Mouse (Mus musculus): Measurements from ENCODE around the gene Enox1. TPM values are rescaled to one million over a fixed set of nuclear protein-coding genes. Genes with fewer than 3 reads are reported as not detected.
A peak's percentile ranks its signal among the peaks of the same experiment; 100 is the strongest.

Enox1 gene
- polyA plus RNA-seq, 1 experiment, result 3.1 TPM

DNA sequence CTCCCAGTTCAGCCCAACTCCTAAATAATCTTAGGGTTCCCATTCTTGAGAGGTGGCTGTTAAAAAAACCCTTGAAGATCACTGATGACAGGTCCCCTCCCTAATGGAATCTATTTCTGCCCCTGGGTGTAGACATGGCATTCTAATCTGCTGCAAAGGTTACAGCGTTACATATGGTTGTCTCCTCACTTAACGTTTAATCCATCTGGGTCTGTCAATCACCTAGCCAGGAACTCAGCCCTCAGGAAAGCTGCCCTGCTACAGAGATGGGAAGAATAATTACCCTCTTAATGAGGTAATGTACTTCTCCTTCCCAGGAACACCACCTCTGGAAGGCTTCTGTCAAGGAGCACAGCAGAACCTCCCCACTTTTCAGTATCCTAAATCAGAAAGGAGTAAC, 82.2 kb downstream of the Enox1 start:
- Histone ChIP-seq H3K36me3 (ENCODE audit: control insufficient read depth, insufficient read depth) (no peaks in the 10 kb centered on the region), H3K4me3 (no peak overlapping the region), H3K79me2 (ENCODE audit: control insufficient read depth, insufficient read depth) (no peaks in the 10 kb centered on the region), H3K27me3 (ENCODE audit: control insufficient read depth, insufficient read depth, insufficient read length) (no peaks in the 10 kb centered on the region), H3K4me2 (ENCODE audit: low read depth) (no peak overlapping the region), H3ac (ENCODE audit: control insufficient read depth, insufficient read length) (no peak overlapping the region)
- peak in 1 of 3 experiments; percentile 57 for TF ChIP-seq MYOD1 (IDR thresholded peaks at IDR 0.05; ENCODE audit: control insufficient read depth in 1 of 3, insufficient read length in 2 of 3, low read depth in 2 of 3)
- TF ChIP-seq E2F4 (IDR thresholded peaks at IDR 0.05; ENCODE audit: insufficient read depth), result no peak

DNA sequence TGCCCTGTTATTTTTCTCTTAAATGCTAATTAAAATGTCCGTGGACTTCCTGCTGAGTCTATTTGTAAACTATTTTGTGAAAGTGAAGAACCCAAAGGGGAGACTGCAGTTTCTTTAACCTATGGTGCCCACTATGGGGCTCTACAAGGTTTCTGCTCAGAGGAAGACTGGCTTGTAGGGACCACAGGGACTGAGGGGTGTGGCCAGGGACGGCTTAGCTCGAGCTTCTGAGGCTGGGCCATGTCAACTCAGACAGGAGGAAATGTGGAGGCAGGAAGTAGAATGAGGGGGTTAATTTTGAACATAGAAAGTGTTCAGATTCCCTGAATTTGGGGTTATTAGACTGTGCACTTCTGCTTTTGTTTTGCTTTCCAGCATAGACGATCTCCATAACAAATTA, 82.8 kb downstream of the Enox1 start:
- H3ac ChIP-seq (ENCODE audit: control insufficient read depth, insufficient read length), result no peak overlapping the region
- no peaks in the 10 kb centered on the region for H3K36me3 ChIP-seq (ENCODE audit: control insufficient read depth, insufficient read depth)
- TF ChIP-seq SRF (IDR thresholded peaks at IDR 0.05; ENCODE audit: control insufficient read depth, insufficient read length, low read depth) (no peak), MYOG (IDR thresholded peaks at IDR 0.05; ENCODE audit: control insufficient read depth in 1 of 3, insufficient read depth in 1 of 3, insufficient read length in 2 of 3, low read depth in 2 of 3) (no peak), MAX (IDR thresholded peaks at IDR 0.05; ENCODE audit: low read depth) (no peak), TCF12 (IDR thresholded peaks at IDR 0.05; ENCODE audit: insufficient read depth, poor library complexity, severe bottlenecking) (no peak), TCF3 (IDR thresholded peaks at IDR 0.05; ENCODE audit: insufficient read length, low read depth) (no peak)
- peak overlapping the region; percentile 13 for H3K4me2 ChIP-seq (ENCODE audit: low read depth)
- no peaks in the 10 kb centered on the region for H3K27me3 ChIP-seq (ENCODE audit: control insufficient read depth, insufficient read depth, insufficient read length)
- H3K4me3 ChIP-seq, result no peak overlapping the region
- H3K79me2 ChIP-seq (ENCODE audit: control insufficient read depth, insufficient read depth), result no peaks in the 10 kb centered on the region

DNA sequence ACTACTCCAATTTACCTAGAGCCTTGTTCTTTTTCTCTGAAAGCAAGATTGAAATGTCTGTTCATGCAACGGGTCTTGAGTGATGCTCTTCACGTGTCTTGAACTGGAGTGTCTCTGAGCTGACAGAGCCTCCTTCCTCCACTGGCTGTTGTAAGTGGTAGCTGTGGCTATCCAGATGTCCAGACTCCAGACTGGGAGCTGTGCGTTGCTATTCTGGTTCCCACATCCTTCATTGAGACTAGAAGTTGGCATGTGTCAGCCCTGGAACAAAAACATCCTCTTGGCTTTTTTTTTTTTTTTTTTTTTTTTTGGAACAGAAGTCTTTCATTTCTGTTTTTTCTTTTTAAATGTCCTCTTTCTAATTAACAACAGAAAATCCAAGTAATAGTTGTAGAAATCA, 90.4 kb downstream of the Enox1 start:
- no peak for TF ChIP-seq SRF (IDR thresholded peaks at IDR 0.05; ENCODE audit: control insufficient read depth, insufficient read length, low read depth)
- no peak for TF ChIP-seq CEBPB (IDR thresholded peaks at IDR 0.05; ENCODE audit: insufficient read depth, poor library complexity, severe bottlenecking)
- no peak for TF ChIP-seq TCF12 (IDR thresholded peaks at IDR 0.05; ENCODE audit: insufficient read depth, poor library complexity, severe bottlenecking)
- TF ChIP-seq USF1 (IDR thresholded peaks at IDR 0.05; ENCODE audit: low read depth), result no peak
- TF ChIP-seq MAX (IDR thresholded peaks at IDR 0.05; ENCODE audit: low read depth), result no peak
- TF ChIP-seq TCF3 (IDR thresholded peaks at IDR 0.05; ENCODE audit: insufficient read length, low read depth), result no peak
- TF ChIP-seq REST (IDR thresholded peaks at IDR 0.05; ENCODE audit: insufficient read depth, insufficient read length), result no peak
- TF ChIP-seq MYOD1 (IDR thresholded peaks at IDR 0.05; ENCODE audit: control insufficient read depth in 1 of 3, insufficient read length in 2 of 3, low read depth in 2 of 3), result no peak
- TF ChIP-seq POLR2AphosphoS2 (IDR thresholded peaks at IDR 0.05; ENCODE audit: insufficient read length, low read depth), result no peak
- TF ChIP-seq POLR2A (IDR thresholded peaks at IDR 0.05; ENCODE audit: insufficient read length, low read depth), result no peak
- TF ChIP-seq E2F4 (IDR thresholded peaks at IDR 0.05; ENCODE audit: insufficient read depth), result no peak
- no peak overlapping the region for H3K4me2 ChIP-seq (ENCODE audit: low read depth)
- no peaks in the 10 kb centered on the region for H3K36me3 ChIP-seq (ENCODE audit: control insufficient read depth, insufficient read depth)
- H3ac ChIP-seq (ENCODE audit: control insufficient read depth, insufficient read length), result no peak overlapping the region
- no peak overlapping the region for H3K4me3 ChIP-seq
- no peaks in the 10 kb centered on the region for H3K79me2 ChIP-seq (ENCODE audit: control insufficient read depth, insufficient read depth)
- H3K27me3 ChIP-seq (ENCODE audit: control insufficient read depth, insufficient read depth, insufficient read length), result no peaks in the 10 kb centered on the region

DNA sequence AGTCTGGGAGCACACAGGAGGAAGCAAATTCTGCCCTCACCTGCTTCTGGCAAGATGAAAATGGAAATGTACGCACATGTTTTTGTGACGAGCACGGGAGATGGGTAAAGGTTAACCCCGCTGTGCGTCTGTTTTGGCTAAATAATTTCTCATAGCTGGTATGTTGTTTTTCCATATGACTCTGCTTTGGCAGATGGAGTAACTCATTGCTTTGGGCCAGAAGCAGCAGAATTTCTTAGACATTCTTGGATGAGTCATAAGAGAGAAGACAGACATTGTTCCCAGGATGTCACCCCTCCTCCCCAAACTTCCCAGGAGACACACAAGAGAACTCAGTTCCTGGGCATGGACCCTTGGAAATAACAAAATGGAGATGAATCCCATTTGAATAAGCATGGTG, 91.9 kb downstream of the Enox1 start:
- TF ChIP-seq POLR2AphosphoS2 (IDR thresholded peaks at IDR 0.05; ENCODE audit: insufficient read length, low read depth) (no peak), TCF3 (IDR thresholded peaks at IDR 0.05; ENCODE audit: insufficient read length, low read depth) (no peak), E2F4 (IDR thresholded peaks at IDR 0.05; ENCODE audit: insufficient read depth) (no peak), REST (IDR thresholded peaks at IDR 0.05; ENCODE audit: insufficient read depth, insufficient read length) (no peak), MYOD1 (IDR thresholded peaks at IDR 0.05; ENCODE audit: control insufficient read depth in 1 of 3, insufficient read length in 2 of 3, low read depth in 2 of 3) (no peak), POLR2A (IDR thresholded peaks at IDR 0.05; ENCODE audit: insufficient read length, low read depth) (no peak), CEBPB (IDR thresholded peaks at IDR 0.05; ENCODE audit: insufficient read depth, poor library complexity, severe bottlenecking) (no peak), TCF12 (IDR thresholded peaks at IDR 0.05; ENCODE audit: insufficient read depth, poor library complexity, severe bottlenecking) (no peak), USF1 (IDR thresholded peaks at IDR 0.05; ENCODE audit: low read depth) (no peak), MYOG (IDR thresholded peaks at IDR 0.05; ENCODE audit: control insufficient read depth in 1 of 3, insufficient read depth in 1 of 3, insufficient read length in 2 of 3, low read depth in 2 of 3) (no peak), MAX (IDR thresholded peaks at IDR 0.05; ENCODE audit: low read depth) (no peak), SRF (IDR thresholded peaks at IDR 0.05; ENCODE audit: control insufficient read depth, insufficient read length, low read depth) (no peak)

DNA sequence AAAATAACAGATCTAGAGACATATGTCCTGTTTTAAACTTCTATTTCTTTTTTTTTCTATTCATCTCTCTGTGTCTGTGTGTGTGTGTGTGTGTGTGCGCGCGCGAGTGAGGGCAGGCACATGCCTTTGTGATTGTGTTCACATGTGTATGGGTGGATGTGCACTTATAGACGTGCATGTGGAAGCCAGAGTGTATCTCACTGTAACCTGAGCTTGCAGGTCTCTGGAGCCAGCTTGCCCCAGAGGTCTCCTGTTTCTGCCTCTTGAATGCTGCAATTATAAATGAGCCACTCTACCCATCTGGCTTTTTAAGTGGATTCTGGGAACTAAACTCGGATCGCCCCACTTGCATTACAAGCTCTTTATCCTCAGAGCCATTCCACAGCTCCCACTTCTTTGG, 92.4 kb downstream of the Enox1 start:
- no peaks in the 10 kb centered on the region for H3K36me3 ChIP-seq (ENCODE audit: control insufficient read depth, insufficient read depth)
- H3K4me3 ChIP-seq, result no peak overlapping the region
- no peaks in the 10 kb centered on the region for H3K79me2 ChIP-seq (ENCODE audit: control insufficient read depth, insufficient read depth)
- no peak overlapping the region for H3K4me2 ChIP-seq (ENCODE audit: low read depth)
- no peak overlapping the region for H3ac ChIP-seq (ENCODE audit: control insufficient read depth, insufficient read length)
- TF ChIP-seq E2F4 (IDR thresholded peaks at IDR 0.05; ENCODE audit: insufficient read depth), result no peak
- TF ChIP-seq POLR2A (IDR thresholded peaks at IDR 0.05; ENCODE audit: insufficient read length, low read depth), result no peak
- no peak for TF ChIP-seq REST (IDR thresholded peaks at IDR 0.05; ENCODE audit: insufficient read depth, insufficient read length)
- no peak for TF ChIP-seq USF1 (IDR thresholded peaks at IDR 0.05; ENCODE audit: low read depth)
- no peak for TF ChIP-seq POLR2AphosphoS2 (IDR thresholded peaks at IDR 0.05; ENCODE audit: insufficient read length, low read depth)
- TF ChIP-seq TCF3 (IDR thresholded peaks at IDR 0.05; ENCODE audit: insufficient read length, low read depth), result no peak
- no peak for TF ChIP-seq MYOD1 (IDR thresholded peaks at IDR 0.05; ENCODE audit: control insufficient read depth in 1 of 3, insufficient read length in 2 of 3, low read depth in 2 of 3)
- no peak for TF ChIP-seq MAX (IDR thresholded peaks at IDR 0.05; ENCODE audit: low read depth)
- TF ChIP-seq TCF12 (IDR thresholded peaks at IDR 0.05; ENCODE audit: insufficient read depth, poor library complexity, severe bottlenecking), result no peak
- no peak for TF ChIP-seq CEBPB (IDR thresholded peaks at IDR 0.05; ENCODE audit: insufficient read depth, poor library complexity, severe bottlenecking)
- no peaks in the 10 kb centered on the region for H3K27me3 ChIP-seq (ENCODE audit: control insufficient read depth, insufficient read depth, insufficient read length)

More for the DNA sequence above, 91.9 kb downstream of the Enox1 start:
- Histone ChIP-seq H3K36me3 (ENCODE audit: control insufficient read depth, insufficient read depth) (no peaks in the 10 kb centered on the region), H3K4me2 (ENCODE audit: low read depth) (no peak overlapping the region), H3K79me2 (ENCODE audit: control insufficient read depth, insufficient read depth) (no peaks in the 10 kb centered on the region), H3K4me3 (no peak overlapping the region), H3K27me3 (ENCODE audit: control insufficient read depth, insufficient read depth, insufficient read length) (no peaks in the 10 kb centered on the region), H3ac (ENCODE audit: control insufficient read depth, insufficient read length) (no peak overlapping the region)

All from myocyte (in vitro differentiated cells).